Mouse (Mus musculus): Measurements from ENCODE around the gene Gtdc1. TPM values are rescaled to one million over a fixed set of nuclear protein-coding genes. Genes with fewer than 3 reads are reported as not detected.

The Gtdc1 gene
- total RNA-seq, 2 experiments from 2014 or later = 61.6 to 66.2 TPM

DNA sequence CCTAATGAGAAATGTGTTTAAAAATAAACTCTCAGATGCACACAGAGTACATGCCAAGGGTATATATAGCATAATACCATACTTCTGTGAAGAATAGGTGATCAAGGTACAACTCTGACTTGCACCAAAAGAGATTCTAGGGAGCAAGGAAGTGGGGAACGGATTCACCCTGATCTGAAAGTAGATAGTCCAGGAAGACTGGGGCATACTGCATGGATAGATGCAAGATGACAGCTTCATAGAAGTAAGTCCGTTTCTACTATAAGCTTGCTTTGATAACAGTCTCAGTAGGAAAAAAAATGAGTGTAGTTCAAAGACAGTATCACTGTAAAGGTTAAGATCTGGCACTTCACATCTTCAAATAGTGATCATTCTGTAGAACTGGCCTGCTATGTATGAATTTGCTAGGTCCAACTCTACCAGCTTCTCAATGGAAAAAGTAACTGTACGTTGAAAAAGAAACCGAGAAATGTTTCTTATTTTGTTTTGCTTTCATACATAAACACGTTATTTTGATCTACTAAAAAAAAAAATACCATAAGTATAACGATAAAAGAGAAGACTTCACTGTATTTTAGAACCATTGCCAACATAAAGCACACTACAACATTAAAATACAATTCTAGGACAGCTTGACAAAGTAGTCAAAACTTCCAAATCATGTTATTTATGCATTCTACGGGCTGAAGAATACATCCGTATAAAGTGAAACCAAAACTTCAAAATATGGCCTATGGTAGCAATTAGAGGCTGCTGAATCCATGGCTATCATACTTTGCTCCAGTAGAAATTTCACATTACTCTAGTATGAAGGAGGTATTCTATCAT is 4.2 kb downstream of the Gtdc1 start:
- no peak for DNase-seq

DNA sequence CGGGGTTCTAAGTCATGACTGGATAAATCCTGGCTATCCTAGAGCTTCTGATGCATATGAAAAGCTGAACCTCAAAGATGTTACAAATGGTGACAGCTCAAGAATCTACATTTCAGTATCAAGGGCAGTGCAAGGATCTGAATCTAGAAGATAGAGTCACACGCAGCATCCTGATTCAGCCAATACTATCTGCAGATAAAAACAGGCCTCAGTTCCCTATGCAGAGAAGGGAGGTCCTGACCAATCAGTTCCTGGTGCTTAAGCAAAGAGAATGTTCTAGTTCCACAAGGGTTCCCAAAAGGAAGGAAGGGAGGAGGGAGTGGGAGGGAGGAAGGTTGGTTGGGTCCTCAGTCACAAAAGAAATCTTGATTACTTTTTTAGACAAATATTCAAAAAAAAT is 5.0 kb downstream of the Gtdc1 start:
- DNase-seq = no peak

DNA sequence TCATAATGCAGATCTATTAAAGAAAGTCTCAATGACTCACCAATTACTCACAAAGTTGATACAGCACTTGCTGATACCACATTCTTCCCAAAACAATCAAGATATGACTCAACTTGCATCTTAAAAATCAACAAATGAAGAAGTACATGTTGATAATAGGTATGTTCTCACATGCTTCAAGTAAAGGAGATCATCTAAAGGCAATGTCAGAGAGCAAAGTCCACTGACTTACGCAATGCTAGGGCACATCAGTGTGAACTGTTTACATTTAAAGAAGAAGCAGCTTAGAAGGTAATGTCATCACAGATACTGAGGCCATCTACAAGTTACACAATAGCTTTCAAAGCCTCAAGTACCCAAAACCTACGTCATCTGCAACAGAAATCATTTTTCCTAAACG is 7.0 kb downstream of the Gtdc1 start:
- DNase-seq = no peak

DNA sequence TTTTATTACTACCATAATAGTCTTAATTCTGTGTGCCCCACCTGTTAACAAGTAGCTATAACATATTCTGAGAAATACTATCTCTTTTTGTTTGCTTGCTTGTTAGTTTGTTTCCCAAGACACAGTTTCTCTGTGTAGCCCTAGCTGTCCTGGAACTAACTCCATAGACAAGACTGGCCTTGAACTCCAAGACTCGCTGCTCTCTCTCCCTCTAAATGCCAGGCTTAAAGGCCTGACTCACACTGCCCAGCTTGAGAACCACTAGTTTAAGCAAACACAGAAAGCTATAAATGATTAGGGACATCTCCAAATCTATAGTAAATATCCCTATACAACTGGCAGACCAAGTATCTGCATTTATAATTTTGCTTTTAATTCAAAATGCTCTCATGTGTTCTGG is 8.1 kb downstream of the Gtdc1 start:
- no peak for DNase-seq

GRCm38 (mm10) chr2:44918737-44919136 is 8.7 kb downstream of the Gtdc1 start:
- DNase-seq = no peak

GRCm38 (mm10) chr2:44916286-44916685 is 11.2 kb downstream of the Gtdc1 start:
- DNase-seq = no peak

DNA sequence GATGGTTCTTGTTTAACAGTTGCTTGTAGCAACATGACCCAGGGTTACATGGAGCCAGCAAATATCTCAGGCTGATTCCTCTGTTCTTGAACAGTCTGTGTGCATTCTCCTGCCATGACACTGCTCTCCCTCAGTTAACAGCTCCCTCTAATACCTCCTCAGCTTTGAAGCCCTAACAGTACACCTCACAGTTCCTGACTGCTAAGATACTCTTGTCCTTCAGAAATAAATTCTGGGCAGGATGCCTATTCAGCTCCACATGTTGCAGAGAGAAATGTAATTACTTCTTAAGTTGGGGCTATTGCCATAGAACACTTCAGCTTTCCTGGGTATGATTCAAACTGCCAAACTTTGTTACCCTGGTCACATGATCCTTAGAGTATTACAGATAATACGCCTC is 29.7 kb downstream of the Gtdc1 start:
- no peak for DNase-seq

- DNase-seq = no peak
These were observed 53.7 kb downstream of the Gtdc1 start for GRCm38 (mm10) chr2:44873718-44874117.

GRCm38 (mm10) chr2:44864726-44865125 is 62.7 kb downstream of the Gtdc1 start:
- no peak for DNase-seq

GRCm38 (mm10) chr2:44854475-44854874 is 73.0 kb downstream of the Gtdc1 start:
- DNase-seq = no peak

DNA sequence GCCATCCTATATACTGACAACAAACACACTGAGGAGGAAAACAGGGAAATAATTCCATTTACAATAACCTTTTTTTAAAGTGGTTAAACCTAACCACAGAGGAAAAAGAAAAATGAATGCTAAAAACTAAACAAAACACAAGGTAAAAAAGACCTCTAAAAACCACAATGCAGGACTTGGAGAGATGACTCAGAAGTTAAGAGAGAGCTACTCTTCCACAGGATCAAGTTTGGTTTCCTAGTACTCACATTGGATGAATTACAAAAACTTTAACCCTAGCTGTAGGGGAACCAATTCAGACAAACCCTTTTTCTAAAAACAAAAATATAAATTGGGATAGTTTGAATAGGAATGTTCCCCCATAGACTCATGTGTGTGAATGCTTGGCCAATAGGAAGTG is 77.8 kb downstream of the Gtdc1 start:
- no peak for DNase-seq

DNA sequence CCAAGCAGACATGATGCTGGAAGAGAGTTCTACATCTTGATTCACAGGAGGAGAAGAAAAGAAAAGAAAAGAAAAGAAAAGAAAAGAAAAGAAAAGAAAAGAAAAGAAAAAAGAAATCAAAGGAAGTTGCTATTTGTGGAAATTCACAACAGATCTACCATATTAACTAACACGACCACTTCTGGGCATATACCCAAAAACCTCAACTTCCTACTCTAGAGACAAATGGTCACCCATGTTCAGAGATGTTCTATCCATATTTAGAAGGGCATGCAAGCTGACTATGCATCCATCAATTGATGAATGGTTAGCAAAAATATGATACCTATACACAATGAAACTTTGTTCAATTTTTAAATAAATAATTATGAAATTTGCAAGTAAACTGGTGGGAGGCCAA is 79.3 kb downstream of the Gtdc1 start:
- no peak for DNase-seq

DNA sequence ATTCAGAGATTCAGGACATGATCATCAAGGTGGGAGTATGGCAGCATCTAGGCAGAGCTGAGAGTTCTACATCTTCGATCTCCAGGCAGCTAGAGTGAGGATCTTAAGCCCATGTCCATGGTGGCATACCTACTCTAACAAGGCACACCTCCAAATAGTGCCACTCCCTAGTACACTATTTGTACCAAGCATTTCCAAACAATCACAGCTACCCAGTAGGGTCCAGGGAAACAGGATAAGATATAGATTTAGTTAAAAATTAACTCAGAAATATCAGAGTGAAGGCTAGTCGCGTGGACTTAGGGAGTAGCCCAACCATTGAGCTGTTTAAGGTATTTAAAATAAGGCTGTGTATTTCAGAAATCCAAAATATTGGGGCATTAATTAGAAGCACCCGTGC is 82.0 kb downstream of the Gtdc1 start:
- DNase-seq = no peak

GRCm38 (mm10) chr2:44829753-44830152 is 97.7 kb downstream of the Gtdc1 start:
- no peak for DNase-seq

DNA sequence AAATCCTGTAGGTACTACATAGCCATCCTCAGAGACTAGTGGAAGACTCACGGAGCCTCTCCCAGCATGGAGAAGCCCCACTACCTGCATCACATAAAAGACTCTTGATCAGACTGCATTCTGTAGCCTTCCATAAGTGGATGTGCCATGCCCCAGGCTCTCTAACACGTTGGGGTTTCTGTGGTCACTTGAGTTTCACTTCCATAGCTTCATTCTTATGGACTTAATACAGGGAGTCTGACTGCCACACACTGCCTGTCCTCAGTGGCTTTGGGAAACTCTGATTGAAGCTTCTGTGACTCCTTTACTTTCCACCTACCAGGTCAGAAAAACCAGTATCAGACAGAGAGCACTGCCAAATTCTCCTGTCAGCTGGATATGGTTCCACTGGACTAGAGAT is 98.1 kb downstream of the Gtdc1 start:
- DNase-seq = no peak

- no peak for DNase-seq
These were observed 100.8 kb downstream of the Gtdc1 start for GRCm38 (mm10) chr2:44826609-44827008.

DNA sequence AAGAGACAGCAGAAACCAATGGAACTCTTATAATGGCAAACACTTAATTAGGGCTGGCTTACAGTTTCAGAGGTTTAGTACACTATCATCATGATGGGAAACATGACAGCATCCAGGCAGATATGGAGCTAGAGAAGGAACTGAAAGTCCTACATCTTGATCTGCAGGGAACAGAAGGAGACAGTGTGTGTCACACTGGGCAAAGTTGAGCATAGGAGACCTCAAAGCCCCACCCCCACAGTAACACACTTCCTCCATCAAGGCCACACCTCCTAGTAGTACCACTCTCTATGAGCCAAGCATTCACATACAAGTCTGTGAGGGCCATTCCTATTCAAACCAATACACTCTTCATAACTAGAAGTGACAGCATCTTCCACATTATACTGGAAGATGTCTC is 109.7 kb downstream of the Gtdc1 start:
- no peak for DNase-seq

DNA sequence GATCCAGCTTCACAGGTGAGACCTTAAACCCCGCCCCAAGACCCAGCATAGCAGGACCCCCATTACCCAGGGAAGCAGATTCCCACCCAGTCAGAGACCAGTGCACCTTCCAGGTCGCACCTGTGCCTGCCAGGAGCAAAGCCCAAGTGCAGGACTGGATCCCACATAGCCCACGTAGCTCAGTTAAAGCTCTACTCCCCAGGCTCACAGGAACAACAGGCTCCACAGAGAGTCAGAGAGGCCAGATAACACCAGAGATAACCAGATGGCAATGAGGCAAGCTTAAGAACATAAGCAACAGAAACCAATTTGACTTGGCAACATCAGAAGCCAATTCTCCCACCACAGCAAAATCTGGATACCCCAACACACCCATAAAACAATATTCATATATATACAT is 113.7 kb downstream of the Gtdc1 start:
- no peak for DNase-seq

GRCm38 (mm10) chr2:44804497-44804896 is 123.0 kb downstream of the Gtdc1 start:
- no peak for DNase-seq

DNA sequence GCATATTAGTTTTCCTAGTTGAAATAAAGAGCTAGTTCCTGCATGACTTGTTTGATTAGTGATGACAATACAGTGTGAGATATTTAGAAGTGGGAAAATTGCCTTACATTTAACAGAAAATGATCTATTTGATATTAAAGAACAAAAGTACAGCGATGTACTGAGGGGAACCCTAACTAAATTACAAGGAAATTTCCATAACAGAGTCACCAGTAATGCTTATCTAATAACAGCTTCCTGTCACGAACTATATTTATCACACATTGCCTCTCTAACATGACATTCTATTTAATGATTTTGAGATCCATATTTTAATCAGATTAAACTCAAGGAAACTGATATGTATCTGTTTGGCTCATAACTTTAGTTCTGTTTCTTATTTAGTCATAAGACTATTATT is 126.1 kb downstream of the Gtdc1 start:
- DNase-seq = no peak

GRCm38 (mm10) chr2:44791840-44792239 is 135.6 kb downstream of the Gtdc1 start:
- DNase-seq = no peak

DNA sequence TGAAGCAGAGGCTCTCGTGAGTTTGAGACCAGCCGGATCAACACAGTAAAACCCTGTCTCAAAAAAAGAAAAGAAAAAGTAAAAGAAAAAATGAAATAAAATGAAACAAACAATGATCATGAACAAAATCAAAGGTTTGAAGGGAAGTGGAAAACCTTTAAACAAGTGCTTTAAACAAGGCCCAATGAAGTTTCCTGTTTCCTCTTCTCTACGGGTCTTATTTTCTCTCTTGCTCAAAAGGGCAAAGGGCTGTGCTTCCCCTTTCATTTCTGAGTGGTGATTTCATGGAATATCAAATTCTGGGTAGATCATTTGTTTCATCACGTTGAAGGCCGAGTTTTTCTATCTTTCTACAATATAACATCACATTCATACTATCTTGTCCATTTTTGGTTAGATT is 136.3 kb downstream of the Gtdc1 start:
- DNase-seq = no peak

DNA sequence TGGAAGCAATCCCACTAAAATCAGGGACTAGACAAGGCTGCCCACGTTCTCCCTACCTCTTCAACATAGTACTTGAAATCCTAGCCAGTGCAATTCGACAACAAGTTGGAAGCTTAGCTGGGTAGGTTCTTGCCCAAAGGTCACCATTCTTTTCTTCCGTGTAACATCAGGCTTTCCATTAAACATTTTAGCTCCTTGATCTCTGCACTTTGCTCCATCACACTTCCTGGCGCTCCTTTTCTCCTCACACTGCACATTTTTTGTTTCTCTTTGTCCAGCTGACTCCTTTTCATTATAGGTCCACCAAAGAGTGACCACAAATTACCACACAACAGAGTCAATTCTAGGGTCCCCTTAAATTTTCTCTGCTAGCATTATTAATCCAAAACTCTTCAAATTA is 144.7 kb downstream of the Gtdc1 start:
- DNase-seq = no peak

- DNase-seq = no peak
These were observed 146.5 kb downstream of the Gtdc1 start for GRCm38 (mm10) chr2:44780961-44781360.

DNA sequence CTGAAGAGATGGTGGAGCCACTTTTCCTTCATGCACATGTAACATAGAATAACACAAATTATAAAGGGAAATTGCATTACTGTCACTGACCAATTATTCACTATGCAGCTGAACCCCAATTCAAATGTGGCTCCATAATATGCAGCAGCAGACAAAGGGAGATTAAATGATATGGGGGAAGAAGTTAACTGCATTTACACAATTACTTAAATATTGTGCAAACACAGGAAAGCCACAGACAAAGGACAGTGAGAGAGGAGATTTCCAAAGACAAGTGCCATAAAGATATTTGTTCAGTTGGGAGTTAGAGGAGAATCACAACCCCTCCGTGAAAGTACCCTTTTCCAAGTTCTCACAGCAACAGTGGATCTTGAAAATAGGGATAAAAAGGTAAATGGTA is 163.6 kb downstream of the Gtdc1 start:
- no peak for DNase-seq
